Mouse (Mus musculus): ENCODE results near the gene 2410004P03Rik.

The 2410004P03Rik gene

DNA sequence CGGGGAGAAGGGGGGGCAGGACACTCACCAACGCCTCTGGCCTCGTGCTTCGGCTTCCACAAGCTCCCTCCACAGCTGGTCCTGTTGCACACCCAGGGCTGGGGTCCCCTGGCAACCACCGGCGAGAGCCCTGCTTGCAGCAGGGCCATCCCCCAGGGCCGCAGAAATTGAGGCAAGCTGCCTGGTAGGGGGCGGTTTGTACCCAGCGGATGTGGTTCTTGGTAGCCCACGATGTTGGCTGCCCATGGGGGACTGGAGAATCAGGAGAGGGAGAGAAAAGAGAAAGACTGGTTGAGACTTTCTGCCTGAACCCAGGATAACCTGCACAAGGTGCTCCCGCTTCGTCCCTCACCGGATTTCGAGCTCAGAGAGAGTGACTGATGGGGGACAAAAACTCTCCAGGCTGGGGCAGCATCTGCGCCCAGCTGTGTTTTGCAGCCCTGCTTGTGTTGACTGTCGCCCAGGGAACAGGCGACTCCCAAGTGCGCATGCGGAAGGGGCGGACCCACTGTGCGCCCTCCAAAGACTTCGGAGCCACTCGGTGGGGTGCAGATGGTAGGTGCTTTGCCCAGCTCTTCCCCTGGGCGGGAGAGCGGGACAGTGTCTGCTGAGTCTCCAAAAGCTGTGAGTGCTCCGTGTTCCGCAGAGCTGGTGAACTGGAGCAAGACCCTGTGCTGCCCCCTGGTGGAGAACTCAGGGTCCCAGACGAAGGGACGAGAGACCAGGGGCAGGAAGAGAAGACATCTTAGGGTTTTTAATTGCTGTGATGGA, at the start of gene 2410004P03Rik:
2410004P03Rik (minus strand) TSS at position 628 of the 771 bp plus-strand sequence.
- DNase-seq (ENCODE audit: low spot score in 2 of 2) = peak; percentile 80 to 93

- no peak for DNase-seq (ENCODE audit: low spot score in 2 of 2)
Observed at GRCm38 (mm10) chr12:17061183-17061722, 49.7 kb upstream of the 2410004P03Rik start.

GRCm38 (mm10) chr12:17058490-17058889, 47.0 kb upstream of the 2410004P03Rik start:
- no peak for DNase-seq (ENCODE audit: low spot score in 2 of 2)

GRCm38 (mm10) chr12:17057110-17057509, 45.6 kb upstream of the 2410004P03Rik start:
- no peak for DNase-seq (ENCODE audit: low spot score in 2 of 2)

- no peak for DNase-seq (ENCODE audit: low spot score in 2 of 2)
Observed at GRCm38 (mm10) chr12:17055766-17056165, 44.2 kb upstream of the 2410004P03Rik start.

GRCm38 (mm10) chr12:17054691-17055090, 43.2 kb upstream of the 2410004P03Rik start:
- no peak for DNase-seq (ENCODE audit: low spot score in 2 of 2)

- DNase-seq (ENCODE audit: low spot score in 2 of 2) = no peak
Observed at GRCm38 (mm10) chr12:17052673-17053072, 41.1 kb upstream of the 2410004P03Rik start.

DNA sequence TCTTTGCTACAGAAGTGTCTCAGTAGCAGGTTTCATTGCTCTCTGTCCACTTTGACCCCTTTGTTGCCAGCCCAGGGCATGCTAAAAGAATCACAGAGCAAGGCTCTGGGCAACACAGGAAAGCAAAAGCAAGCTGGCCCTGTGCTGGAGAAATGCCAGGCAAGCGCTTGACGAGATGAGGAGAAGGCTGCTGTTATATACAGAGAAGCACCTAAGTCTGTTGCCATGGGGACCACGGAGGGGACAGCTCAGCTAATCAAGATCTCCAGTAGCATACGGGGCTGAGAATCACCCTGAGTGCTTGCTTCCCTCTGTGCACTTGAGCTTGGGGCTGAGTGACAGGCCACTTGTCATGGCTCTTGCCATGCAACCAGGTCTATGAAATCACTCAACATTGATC, 39.5 kb upstream of the 2410004P03Rik start:
- no peak for DNase-seq (ENCODE audit: low spot score in 2 of 2)

DNA sequence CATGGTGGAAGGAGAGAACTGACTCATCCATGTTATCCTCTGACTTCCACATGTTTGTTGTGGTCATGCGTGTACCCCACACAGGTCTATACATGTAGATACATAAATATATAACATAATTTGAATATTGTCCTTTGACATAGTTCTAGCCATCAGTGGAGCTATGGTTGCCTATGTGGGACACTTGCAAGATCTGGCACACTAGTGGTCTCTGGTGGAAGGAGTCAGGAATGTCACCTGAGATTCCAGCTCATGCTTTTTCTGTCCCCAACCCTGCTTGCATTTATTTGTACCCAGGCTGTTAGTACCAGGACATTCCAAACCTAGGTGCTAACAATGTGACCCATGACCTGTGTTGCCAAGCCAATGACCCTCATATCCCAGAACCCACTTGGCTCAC, 38.3 kb upstream of the 2410004P03Rik start:
- DNase-seq (ENCODE audit: low spot score in 2 of 2) = no peak

GRCm38 (mm10) chr12:17048979-17049612, 37.6 kb upstream of the 2410004P03Rik start:
- DNase-seq (ENCODE audit: low spot score in 2 of 2) = no peak

DNA sequence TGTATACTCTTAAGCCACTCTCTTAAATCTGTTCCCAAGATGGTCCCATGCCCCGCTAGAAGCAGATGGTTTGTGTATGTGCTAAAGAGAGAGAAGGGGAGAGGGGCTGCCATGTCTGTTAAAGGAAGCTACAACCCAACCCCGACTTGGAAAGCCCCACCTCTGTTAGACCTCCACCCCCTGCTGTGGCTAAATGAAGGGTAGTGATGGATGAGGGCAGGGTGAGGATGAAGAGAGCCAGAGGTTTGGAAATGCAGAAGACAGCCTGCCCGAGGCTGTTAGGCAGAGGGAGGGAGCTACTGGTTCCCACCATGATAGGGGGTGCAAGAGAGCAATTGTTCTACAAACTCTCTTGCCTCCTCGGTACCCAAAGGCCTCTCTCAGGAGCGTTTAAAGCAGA, 31.8 kb upstream of the 2410004P03Rik start:
- no peak for DNase-seq (ENCODE audit: low spot score in 2 of 2)

GRCm38 (mm10) chr12:17040567-17040966, 29.0 kb upstream of the 2410004P03Rik start:
- no peak for DNase-seq (ENCODE audit: low spot score in 2 of 2)

- no peak for DNase-seq (ENCODE audit: low spot score in 2 of 2)
Observed at GRCm38 (mm10) chr12:17039415-17039814, 27.9 kb upstream of the 2410004P03Rik start.

GRCm38 (mm10) chr12:17038246-17038645, 26.7 kb upstream of the 2410004P03Rik start:
- DNase-seq (ENCODE audit: low spot score in 2 of 2) = no peak

GRCm38 (mm10) chr12:17037053-17037610, 25.6 kb upstream of the 2410004P03Rik start:
- no peak for DNase-seq (ENCODE audit: low spot score in 2 of 2)

- DNase-seq (ENCODE audit: low spot score in 2 of 2) = no peak
Observed at GRCm38 (mm10) chr12:17036532-17036931, 25.0 kb upstream of the 2410004P03Rik start.

DNA sequence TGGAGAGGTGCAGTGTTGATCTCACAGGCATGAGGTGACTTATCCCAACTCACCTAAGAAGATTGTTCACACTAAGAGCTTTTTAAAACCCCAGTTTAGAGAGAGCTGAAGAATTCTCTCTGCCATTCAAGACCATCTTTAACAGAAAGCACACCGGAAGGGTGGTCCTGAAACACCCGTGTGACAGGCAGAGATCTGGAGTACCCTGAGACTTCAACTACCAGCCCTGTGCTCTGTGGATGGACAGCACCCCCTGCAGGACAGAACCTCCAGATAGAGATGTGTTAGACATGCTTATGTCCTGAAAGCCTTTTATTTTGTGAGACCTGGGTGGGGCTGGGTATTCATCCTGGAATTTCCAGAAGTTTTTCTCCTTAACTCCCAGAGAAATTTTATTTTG, 23.6 kb upstream of the 2410004P03Rik start:
- DNase-seq (ENCODE audit: low spot score in 2 of 2) = peak; percentile 33 to 72

- DNase-seq (ENCODE audit: low spot score in 2 of 2) = no peak
Observed at GRCm38 (mm10) chr12:17034671-17035070, 23.1 kb upstream of the 2410004P03Rik start.

GRCm38 (mm10) chr12:17033464-17033841, 21.9 kb upstream of the 2410004P03Rik start:
- DNase-seq (ENCODE audit: low spot score in 2 of 2) = peak in 1 of 2 experiments; percentile 57

- DNase-seq (ENCODE audit: low spot score in 2 of 2) = peak; percentile 62 to 91
Observed at GRCm38 (mm10) chr12:17032694-17033463, 21.4 kb upstream of the 2410004P03Rik start.

DNA sequence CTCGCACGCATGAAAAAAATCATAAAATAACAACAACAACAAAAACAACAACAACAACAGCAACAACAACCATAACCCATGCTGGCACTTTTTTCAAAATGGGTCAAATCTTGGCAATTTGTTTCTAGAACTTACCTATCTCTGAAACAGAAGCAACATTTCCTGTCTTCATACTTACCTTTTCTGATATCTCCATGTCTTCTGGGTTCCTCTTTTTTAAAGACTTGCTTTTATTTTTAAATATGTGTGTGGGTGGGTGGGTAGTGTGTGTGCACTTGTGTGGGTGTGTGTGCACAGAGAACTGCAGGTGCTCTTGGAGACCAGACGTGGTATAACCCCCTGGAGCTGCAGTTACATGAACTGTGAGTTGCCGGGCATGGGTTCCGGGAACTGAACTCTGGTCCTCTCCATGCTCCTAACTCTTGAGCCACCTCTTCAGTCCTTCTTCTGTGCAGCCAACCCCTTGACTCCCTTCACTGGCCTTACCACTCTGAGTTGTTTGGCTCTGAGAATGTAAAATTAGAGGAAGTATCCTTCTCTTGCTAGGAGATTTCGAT, 13.1 kb upstream of the 2410004P03Rik start:
- DNase-seq (ENCODE audit: low spot score in 2 of 2) = no peak
